Mouse (Mus musculus) lung, embryonic 15.5 days (tissue): ENCODE measurements at regions not wholly inside any gene's neighbourhood (a gene's known extent, or its start where the extent isn't known, plus 50 kb on each side); places are given as distances from the start of the nearest gene placed in this dataset.

Experiments
- ATAC-seq: fragments of 200-750 bp; cut with Nextera tagmentation; 2 replicates; pipeline ENCODE4 v1.8.0; 2017; ENCODE audit warnings: moderate number of reproducible peaks, borderline replicate concordance; ENCODE audit not compliant: low FRiP score, low TSS enrichment; ENCODE audit errors: extremely low read depth
- H3K27ac ChIP-seq: fragments of 300-500 bp; sonication (generic); 2 replicates; pipeline ENCODE4 v1.5.1; 2015; ENCODE audit warnings: moderate library complexity, mild to moderate bottlenecking, inconsistent platforms
- H3K27me3 ChIP-seq: fragments of 300-500 bp; sonication (generic); 2 replicates; pipeline ENCODE4 v1.6.1; 2015; ENCODE audit warnings: inconsistent platforms
- H3K36me3 ChIP-seq: fragments of 300-500 bp; sonication (generic); 2 replicates; pipeline ENCODE4 v1.6.1; 2015; ENCODE audit warnings: inconsistent platforms
- H3K4me1 ChIP-seq: fragments of 300-500 bp; sonication (generic); 2 replicates; pipeline ENCODE4 v1.6.1; 2015; ENCODE audit warnings: inconsistent platforms
- H3K4me2 ChIP-seq: fragments of 300-500 bp; sonication (generic); 2 replicates; pipeline ENCODE4 v1.6.1; 2015; ENCODE audit warnings: inconsistent platforms, mild to moderate bottlenecking, moderate library complexity
- H3K4me3 ChIP-seq: fragments of 300-500 bp; sonication (generic); 2 replicates; pipeline ENCODE4 v1.5.1; 2015; ENCODE audit warnings: mild to moderate bottlenecking, inconsistent platforms
- H3K9ac ChIP-seq: fragments of 300-500 bp; sonication (generic); 2 replicates; pipeline ENCODE4 v1.6.1; 2015; ENCODE audit warnings: inconsistent platforms
- H3K9me3 ChIP-seq: fragments of 300-500 bp; sonication (generic); 2 replicates; pipeline ENCODE4 v1.6.1; 2016; ENCODE audit warnings: inconsistent platforms
- WGBS: fragments of 180-500 bp; shearing (Covaris S2); methylation state at CpG from one replicate; pipeline ENCODE4 v1.1.7; 2015; 5-methylcytosine and 5-hydroxymethylcytosine counted together

- no peak overlapping the region for H3K27ac ChIP-seq
- WGBS, result 34% methylated on average over 3 of the region's 3 CpGs
- no peak for ATAC-seq
- H3K9me3 ChIP-seq, result no peaks in the 10 kb centered on the region
- H3K27me3 ChIP-seq, result no peaks in the 10 kb centered on the region
- H3K9ac ChIP-seq, result no peak overlapping the region
- H3K36me3 ChIP-seq, result no peaks in the 10 kb centered on the region
- no peaks in the 10 kb centered on the region for H3K4me1 ChIP-seq
- no peak overlapping the region for H3K4me2 ChIP-seq
- no peak overlapping the region for H3K4me3 ChIP-seq
Observed at GRCm38 (mm10) chr11:18371304-18371703, 417.6 kb upstream of the Etaa1 start.

DNA sequence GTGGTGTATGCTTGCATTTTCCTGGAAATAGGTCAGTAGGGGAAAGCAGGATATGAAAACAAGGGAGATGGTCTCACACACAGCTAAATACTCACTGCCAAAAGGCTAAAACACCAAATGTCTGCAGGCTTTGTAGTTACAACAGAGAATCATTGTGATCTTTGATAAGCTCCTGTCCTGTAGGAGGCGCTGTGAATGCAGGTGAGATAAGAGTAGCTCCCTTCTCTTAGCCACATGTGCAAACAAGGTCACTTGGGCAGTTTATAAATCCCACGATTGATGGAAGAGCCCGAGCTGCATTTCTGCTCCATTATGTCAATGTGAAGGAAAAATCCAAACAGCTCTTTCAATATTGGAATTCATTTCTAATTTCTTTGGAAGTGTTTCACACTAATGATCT lies 417.2 kb upstream of the Etaa1 start:
- 22% methylated on average over 3 of the region's 3 CpGs for WGBS
- H3K9me3 ChIP-seq, result no peaks in the 10 kb centered on the region
- H3K27me3 ChIP-seq, result no peaks in the 10 kb centered on the region
- no peak overlapping the region for H3K4me3 ChIP-seq
- no peaks in the 10 kb centered on the region for H3K4me1 ChIP-seq
- H3K27ac ChIP-seq, result no peak overlapping the region
- H3K36me3 ChIP-seq, result no peaks in the 10 kb centered on the region
- no peak overlapping the region for H3K9ac ChIP-seq
- no peak for ATAC-seq
- no peak overlapping the region for H3K4me2 ChIP-seq

GRCm38 (mm10) chr11:18354866-18355265 lies 401.2 kb upstream of the Etaa1 start:
- Histone ChIP-seq H3K4me2 (no peak overlapping the region), H3K4me1 (peaks cover 13% of the 10 kb centered on the region; the same call in 1 of the 2 replicates), H3K4me3 (no peak overlapping the region), H3K9me3 (no peaks in the 10 kb centered on the region), H3K27me3 (no peaks in the 10 kb centered on the region), H3K27ac (no peak overlapping the region), H3K9ac (no peak overlapping the region), H3K36me3 (no peaks in the 10 kb centered on the region)
- 19% methylated on average over 3 of the region's 3 CpGs for WGBS
- ATAC-seq, result no peak

GRCm38 (mm10) chr11:18354156-18354555 lies 400.5 kb upstream of the Etaa1 start:
- H3K27ac ChIP-seq, result no peak overlapping the region; the same call in 1 of the 2 replicates
- 47% methylated on average over 4 of the region's 4 CpGs for WGBS
- H3K36me3 ChIP-seq, result no peaks in the 10 kb centered on the region
- no peak overlapping the region for H3K9ac ChIP-seq
- H3K4me2 ChIP-seq, result no peak overlapping the region
- no peak for ATAC-seq
- no peaks in the 10 kb centered on the region for H3K27me3 ChIP-seq
- H3K4me3 ChIP-seq, result no peak overlapping the region
- H3K9me3 ChIP-seq, result no peaks in the 10 kb centered on the region
- peaks cover 13% of the 10 kb centered on the region; the same call in 1 of the 2 replicates for H3K4me1 ChIP-seq

- Histone ChIP-seq H3K9me3 (no peaks in the 10 kb centered on the region), H3K4me1 (no peaks in the 10 kb centered on the region), H3K9ac (no peak overlapping the region), H3K4me3 (no peak overlapping the region), H3K27me3 (no peaks in the 10 kb centered on the region), H3K36me3 (no peaks in the 10 kb centered on the region), H3K4me2 (no peak overlapping the region), H3K27ac (no peak overlapping the region)
- no peak for ATAC-seq
- WGBS, result 72% methylated on average over 3 of the region's 3 CpGs
Observed at GRCm38 (mm10) chr11:18347841-18348240, 394.2 kb upstream of the Etaa1 start.

GRCm38 (mm10) chr11:18313510-18314301 lies 360.0 kb upstream of the Etaa1 start:
- Histone ChIP-seq H3K4me1 (no peaks in the 10 kb centered on the region), H3K4me3 (no peak overlapping the region), H3K9ac (no peak overlapping the region), H3K27ac (no peak overlapping the region), H3K36me3 (no peaks in the 10 kb centered on the region), H3K4me2 (no peak overlapping the region), H3K9me3 (no peaks in the 10 kb centered on the region), H3K27me3 (no peaks in the 10 kb centered on the region)
- ATAC-seq, result no peak
- 47% methylated on average over 8 of the region's 8 CpGs for WGBS

DNA sequence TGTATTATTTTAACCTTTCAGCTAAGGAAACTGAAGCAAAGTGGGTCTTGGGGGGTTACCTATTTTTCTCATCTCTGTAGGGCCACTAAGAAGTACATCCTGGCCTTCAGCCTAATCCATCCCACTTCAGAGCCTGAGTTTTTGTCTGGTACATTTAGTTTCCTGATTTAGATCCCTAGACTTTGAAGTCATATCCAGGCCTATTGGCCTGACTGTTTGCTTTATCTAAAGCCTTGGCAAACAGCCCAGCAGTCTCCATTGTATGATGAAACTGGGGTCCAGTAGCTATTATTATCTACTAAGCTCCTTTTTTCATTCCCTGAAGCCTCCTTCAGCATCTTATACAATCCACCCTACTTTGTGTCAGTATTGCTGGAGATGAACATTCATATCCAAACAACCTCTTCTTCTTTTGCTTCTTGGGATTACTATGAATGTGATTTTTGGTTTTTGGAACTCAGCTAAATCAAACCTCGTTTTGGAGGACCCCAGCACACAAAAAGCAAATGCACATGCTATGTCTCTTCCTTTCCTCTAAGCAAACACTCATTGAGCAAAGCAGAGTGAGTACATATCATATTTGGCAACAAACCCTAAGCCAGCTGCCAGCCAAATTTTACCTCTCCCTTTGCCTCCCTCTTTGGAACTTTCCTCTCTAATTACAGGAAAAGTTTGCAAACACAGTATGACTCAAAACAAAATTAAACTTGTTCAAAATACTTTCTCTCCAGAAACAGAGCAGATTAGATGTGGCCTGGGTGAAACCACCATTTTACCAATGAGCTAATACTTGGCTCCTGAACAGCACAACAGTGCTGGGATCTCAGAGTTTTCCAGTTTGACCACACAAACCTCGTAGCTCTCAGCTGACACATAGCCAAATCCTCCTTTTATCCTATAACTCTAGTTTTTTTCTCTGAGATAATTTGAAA lies 342.8 kb upstream of the Etaa1 start:
- Histone ChIP-seq H3K27me3 (no peaks in the 10 kb centered on the region), H3K4me2 (no peak overlapping the region), H3K4me1 (peaks cover 10% of the 10 kb centered on the region), H3K27ac (peak overlapping the region; percentile 89), H3K9ac (no peak overlapping the region), H3K36me3 (no peaks in the 10 kb centered on the region), H3K9me3 (no peaks in the 10 kb centered on the region), H3K4me3 (no peak overlapping the region)
- WGBS, result 22% methylated on average over 2 of the region's 2 CpGs
- ATAC-seq, result peak; percentile 92

DNA sequence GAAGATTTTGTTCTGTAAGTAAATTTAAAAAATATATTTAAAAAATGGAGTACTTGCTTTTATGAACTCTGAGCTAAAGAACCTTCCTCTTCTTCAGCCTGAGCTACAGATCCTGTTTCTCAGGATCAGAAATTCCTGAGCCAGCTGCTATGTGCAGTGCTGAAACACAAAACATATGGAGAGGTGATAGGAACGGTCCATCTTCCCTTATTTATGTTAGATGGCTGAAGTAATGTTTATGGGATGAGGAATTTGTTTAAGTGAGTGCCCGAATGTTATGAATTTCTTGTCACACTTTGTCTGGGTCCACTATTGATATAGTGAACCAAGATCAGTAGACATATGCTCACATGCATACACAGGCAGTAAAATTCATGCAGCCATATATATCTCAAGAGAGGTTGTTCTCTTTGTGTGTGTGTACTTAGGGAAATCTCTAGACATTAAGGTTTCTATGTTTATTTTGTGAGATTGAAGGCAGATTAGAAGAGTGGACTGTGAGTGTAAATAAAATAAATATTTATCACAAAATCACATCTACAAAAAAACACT lies 325.0 kb upstream of the Etaa1 start:
- Histone ChIP-seq H3K27me3 (no peaks in the 10 kb centered on the region), H3K27ac (no peak overlapping the region), H3K4me1 (peaks cover 6% of the 10 kb centered on the region; the same call in 1 of the 2 replicates), H3K9ac (no peak overlapping the region), H3K4me3 (no peak overlapping the region), H3K9me3 (no peaks in the 10 kb centered on the region), H3K4me2 (no peak overlapping the region), H3K36me3 (no peaks in the 10 kb centered on the region)
- WGBS, result 31% methylated on average over 2 of the region's 2 CpGs
- ATAC-seq, result peak; percentile 93

DNA sequence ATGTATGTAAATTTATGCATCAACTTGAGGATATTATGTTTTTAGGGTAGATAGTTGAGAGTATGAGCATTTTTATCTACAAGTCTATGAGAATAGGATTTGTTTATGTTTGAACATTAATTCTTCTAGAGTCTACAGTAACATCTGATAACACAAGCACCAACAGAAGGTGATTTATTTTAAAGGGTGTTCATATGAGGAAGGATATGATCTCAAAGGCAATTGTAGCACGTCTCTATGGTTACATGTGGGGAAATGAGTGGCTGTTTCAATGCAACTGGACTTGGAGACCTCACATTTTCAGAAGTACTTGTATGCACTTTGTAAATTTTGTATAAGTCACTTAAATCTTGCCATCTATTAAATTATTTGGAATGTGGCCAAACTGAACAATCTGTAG lies 318.7 kb upstream of the Etaa1 start:
- Histone ChIP-seq H3K36me3 (no peaks in the 10 kb centered on the region), H3K4me1 (peaks cover 3% of the 10 kb centered on the region; the same call in 1 of the 2 replicates), H3K4me3 (no peak overlapping the region), H3K27me3 (no peaks in the 10 kb centered on the region), H3K4me2 (no peak overlapping the region), H3K9ac (no peak overlapping the region), H3K9me3 (no peaks in the 10 kb centered on the region), H3K27ac (no peak overlapping the region)
- no peak for ATAC-seq
- 38% methylated on average over 1 of the region's 1 CpGs for WGBS

DNA sequence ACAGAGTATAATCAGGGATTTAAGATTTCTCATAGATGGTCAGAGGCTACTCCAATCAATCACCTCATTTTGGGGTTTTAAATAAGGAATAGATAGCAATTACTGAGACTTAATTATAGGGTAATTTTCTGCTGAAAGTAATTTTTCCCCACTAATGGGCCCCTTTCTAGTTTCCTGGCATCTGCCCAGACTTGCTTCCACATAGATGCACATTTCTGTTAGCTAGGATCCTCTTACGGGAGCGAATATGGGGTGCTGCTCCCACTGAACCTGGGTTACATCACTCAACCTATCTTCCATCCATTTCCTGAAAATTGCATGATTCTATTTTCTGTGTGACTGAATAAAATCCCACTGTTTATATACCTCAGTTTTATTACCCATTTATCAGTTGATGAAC lies 312.5 kb upstream of the Etaa1 start:
- Histone ChIP-seq H3K36me3 (no peaks in the 10 kb centered on the region), H3K4me1 (no peaks in the 10 kb centered on the region), H3K27me3 (no peaks in the 10 kb centered on the region), H3K4me3 (no peak overlapping the region), H3K27ac (no peak overlapping the region), H3K9ac (no peak overlapping the region), H3K4me2 (no peak overlapping the region), H3K9me3 (no peaks in the 10 kb centered on the region)
- 77% methylated on average over 2 of the region's 2 CpGs for WGBS
- ATAC-seq, result no peak

DNA sequence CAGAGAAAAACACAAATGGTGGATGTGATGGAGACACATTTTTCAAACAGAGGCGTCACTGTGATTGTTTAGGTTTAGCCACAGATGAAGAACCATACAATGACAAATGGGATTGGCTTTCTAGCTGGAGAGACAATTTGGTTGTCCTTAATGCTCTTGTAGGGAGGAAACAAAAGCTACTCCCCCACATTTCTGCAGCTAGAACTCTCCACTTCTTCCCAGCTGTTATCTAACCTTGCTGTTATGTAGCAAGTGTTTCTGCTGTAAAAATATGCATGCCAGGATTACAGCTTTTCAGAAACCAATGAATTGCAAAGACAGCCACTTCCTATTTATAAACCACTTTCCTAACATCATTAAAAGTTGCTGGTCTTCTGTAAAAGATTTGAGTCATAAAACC lies 309.2 kb upstream of the Etaa1 start:
- Histone ChIP-seq H3K27ac (no peak overlapping the region), H3K4me1 (no peaks in the 10 kb centered on the region), H3K9me3 (no peaks in the 10 kb centered on the region), H3K27me3 (no peaks in the 10 kb centered on the region), H3K4me3 (no peak overlapping the region), H3K9ac (no peak overlapping the region), H3K36me3 (no peaks in the 10 kb centered on the region), H3K4me2 (no peak overlapping the region)
- WGBS, result 35% methylated on average over 1 of the region's 1 CpGs
- ATAC-seq, result no peak

DNA sequence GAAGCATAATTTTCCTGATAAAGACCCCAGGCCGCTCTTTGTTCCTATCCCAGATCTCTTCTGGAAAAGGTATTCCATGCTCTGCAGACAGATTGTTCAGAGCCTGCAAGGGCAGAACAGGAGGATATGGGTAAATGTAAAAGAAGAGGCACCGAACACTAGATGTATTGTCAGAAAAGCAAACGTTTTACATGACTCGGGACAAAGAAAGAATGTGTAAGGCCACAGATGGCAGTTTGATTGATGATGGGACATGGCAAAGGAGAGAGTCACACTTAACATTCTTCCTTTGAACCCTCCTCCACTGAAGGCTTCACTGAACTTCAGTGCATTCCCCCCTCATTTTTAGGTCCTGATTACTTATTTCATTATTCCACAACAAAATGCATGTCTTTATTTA lies 295.6 kb upstream of the Etaa1 start:
- no peak for ATAC-seq
- Histone ChIP-seq H3K4me1 (no peaks in the 10 kb centered on the region), H3K36me3 (no peaks in the 10 kb centered on the region), H3K4me3 (no peak overlapping the region), H3K27me3 (no peaks in the 10 kb centered on the region), H3K4me2 (no peak overlapping the region), H3K9me3 (no peaks in the 10 kb centered on the region), H3K27ac (no peak overlapping the region), H3K9ac (no peak overlapping the region)
- 20% methylated on average over 4 of the region's 4 CpGs for WGBS
